Mouse (Mus musculus): ENCODE measurements around the gene Msi2. TPM values are rescaled to one million over a fixed set of nuclear protein-coding genes. Genes with fewer than 3 reads are reported as not detected.

The Msi2 gene
- total RNA-seq, 2 experiments from 2014 or later: 218 to 219 TPM

DNA sequence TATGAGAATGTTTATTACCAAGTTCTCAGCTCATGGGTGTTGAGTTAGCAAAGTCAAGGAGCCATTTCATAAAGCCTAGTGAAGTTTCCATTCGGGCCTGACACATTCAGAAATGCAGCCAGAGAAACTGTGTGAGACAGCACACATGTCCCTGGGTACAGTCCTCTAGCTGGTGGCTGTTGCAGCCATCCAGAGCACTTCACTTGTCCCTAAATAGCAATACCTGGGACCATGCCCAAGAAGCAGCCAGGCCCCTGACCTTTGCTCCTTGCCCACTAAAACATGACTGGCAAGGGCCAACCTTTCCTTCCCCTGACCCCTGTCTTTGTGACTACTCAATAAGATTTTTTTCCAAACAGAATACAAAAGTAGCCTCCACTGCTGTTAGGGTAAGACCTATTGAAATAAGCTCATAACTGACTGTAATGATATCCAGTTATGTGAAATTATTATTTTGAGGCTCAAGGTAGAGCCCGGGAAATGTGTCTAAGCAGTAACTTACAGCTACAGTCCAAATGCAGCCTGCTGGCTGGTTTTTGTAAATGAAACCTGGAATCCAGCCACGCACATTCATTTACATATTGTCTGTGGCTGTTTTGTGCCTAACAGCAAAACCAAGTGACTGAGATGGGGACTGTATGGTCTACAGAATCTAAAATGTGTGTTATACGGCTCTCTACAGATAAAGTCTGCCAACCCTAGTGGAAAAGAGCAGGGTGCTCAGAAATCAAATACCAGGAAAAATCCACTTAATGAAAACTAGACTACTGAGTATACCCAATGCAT, 143.5 kb downstream of the Msi2 start:
- DNase-seq: peak in 1 of 2 experiments; percentile 71
- intact Hi-C loops (cut with DNase I): no loop called here

GRCm38 (mm10) chr11:88573013-88573412, 145.3 kb downstream of the Msi2 start:
- intact Hi-C loops (cut with DNase I): no loop called here
- DNase-seq: no peak

GRCm38 (mm10) chr11:88572461-88572860, 145.9 kb downstream of the Msi2 start:
- intact Hi-C loops (cut with DNase I): no loop called here
- DNase-seq: no peak

- intact Hi-C loops (cut with DNase I): no loop called here
- peak in 1 of 2 experiments; percentile 63 for DNase-seq
These were observed 147.6 kb downstream of the Msi2 start for GRCm38 (mm10) chr11:88570715-88571202.

DNA sequence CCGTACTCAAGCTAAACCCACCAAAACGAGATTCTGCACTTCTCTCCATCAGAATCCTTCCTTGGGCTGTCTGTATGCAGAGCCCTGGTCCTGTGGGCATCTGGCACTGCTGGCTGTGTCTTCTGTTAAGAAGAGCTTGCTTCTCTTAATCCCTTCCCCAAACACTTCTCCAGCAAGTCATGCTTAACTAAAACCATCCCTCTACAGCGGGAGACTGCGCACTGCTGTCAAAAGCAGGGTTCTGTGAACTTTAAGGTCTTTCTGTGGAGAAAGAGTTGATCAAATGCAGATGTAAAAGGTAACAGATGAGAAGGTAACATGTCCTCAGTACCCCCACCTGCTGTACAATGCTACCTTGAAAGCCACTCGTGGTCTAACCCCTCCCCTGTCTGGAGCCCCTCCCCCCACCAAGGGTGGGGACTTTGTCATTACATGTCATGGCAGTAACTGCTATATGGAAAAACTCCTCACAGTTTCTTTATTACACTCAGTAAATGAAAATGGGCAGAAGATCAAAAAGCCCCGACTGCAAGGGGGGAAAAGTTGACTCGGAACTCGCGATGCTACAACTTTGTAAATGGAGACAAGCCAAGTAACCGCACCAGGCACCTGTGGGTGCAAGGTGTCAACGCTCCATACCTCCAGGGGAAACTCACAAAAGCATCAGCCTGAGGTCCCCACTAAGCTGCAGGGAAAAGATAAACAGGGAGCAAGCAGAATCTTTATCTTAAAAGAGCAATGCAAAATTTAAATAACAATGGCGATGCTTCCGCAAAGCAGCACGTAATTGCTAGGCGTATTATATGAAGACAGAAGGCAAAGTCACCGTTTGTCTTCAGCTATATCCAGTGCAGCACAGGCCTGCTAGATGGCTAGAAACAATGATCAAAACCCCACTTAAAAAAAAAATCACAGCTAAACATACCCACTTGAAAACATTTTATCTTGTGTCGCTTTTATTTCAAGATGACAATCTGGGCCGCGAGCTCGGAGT, 151.4 kb downstream of the Msi2 start:
- no peak for DNase-seq
- intact Hi-C loops (cut with DNase I): no loop called here

- DNase-seq: no peak
- intact Hi-C loops (cut with DNase I): no loop called here
These were observed 153.5 kb downstream of the Msi2 start for GRCm38 (mm10) chr11:88564810-88565209.

DNA sequence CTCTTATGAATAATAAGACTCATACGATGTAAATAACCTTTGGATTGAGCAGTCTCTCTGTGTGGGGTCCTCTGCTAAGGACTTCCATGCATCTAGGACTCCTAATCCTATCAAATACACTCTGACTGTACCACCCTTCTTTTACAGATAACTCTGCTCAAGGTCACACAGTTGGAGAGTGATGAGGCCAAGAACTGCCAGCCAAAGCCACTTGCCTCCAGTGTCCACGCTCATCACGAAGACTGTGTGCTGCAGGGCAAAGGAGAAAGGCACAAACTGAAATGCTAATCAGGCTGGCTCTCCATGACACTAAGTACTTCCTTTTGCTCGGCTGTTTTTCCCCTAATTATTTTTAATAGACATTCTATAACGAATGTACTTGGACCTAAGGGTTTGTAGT, 153.9 kb downstream of the Msi2 start:
- intact Hi-C loops (cut with DNase I): no loop called here
- DNase-seq: no peak

DNA sequence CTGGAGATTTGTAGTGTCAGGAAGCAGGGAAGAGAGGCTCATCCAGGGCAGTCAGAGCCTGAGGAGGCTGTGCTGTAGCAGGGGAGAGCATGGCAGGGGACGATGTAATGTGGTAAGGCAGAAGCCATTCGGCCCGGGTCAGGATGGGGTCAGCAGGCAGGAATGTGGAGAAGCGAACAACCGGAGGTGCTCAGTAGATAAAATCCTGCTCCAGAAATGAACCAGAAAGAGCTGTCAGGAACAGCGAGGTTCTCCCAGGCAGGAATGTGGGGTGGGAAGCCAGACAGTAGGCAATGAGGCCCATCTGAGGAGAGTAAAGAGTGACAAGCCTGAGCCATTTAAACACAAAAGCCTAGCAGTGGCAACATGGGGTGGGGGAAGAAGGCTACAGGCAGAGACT, 157.1 kb downstream of the Msi2 start:
- intact Hi-C loops (cut with DNase I): no loop called here
- no peak for DNase-seq

DNA sequence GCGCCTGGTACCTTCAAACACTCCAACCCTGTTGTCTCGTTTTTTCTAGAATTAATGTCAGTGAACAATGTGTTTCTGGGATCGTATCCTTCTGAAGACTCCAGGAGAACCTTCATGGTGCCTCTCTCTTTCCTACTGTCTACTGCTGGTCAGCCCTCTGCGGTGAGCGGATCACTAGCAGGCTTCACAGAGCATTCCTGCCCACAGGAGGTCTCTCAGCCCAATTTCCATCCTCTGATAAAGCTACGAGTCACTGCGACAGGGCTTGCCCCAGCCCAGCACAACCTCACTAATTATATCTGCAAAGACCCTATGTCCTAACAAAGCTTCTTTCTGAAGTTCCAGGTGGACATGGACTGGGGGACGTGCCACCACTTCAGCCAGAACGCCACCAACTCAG, 157.7 kb downstream of the Msi2 start:
- intact Hi-C loops (cut with DNase I): no loop called here
- DNase-seq: no peak

DNA sequence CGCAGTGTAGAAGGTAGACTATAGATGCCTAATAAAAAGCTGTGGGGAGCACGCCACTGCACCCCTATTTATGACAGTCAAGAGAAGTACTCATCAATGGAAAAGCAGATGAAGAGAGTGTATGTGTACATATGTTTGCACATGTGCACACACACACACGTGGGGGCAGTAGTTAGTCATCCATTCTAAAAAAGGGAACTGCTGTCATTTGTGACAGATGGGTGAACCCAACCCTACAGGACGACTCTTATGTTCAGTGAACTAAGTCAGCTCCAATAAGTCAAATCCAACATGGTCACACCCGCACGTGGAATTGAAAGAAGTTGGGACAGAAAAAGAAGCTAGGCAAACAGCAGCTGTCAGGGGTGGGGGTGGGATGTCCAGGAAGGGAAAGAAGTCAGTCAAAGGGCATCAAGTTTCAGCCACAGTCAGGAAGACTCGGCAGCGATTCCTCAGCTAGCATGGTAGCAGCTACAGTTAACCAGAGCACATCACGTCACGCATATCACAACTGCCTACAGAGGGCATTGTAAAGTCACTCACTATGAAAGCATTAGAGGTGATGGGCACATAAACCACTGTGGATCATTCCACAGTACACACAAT, 158.8 kb downstream of the Msi2 start:
- intact Hi-C loops (cut with DNase I): loop anchor here (5.0 to 10.0 kb wide), 2 partner anchors 265 to 307 kb away; partner anchors contain the start of gene Ccdc182
- DNase-seq: no peak

- intact Hi-C loops (cut with DNase I): loop anchor here (5.0 to 10.0 kb wide), 2 partner anchors 264 to 306 kb away; partner anchors contain the start of gene Ccdc182
- no peak for DNase-seq
These were observed 159.6 kb downstream of the Msi2 start for GRCm38 (mm10) chr11:88558731-88559130.

- intact Hi-C loops (cut with DNase I): loop anchor here (5.0 to 10.0 kb wide), 2 partner anchors 263 to 306 kb away; partner anchors contain the start of gene Ccdc182
- no peak for DNase-seq
These were observed 160.3 kb downstream of the Msi2 start for GRCm38 (mm10) chr11:88557828-88558580.

GRCm38 (mm10) chr11:88557116-88557768, 161.1 kb downstream of the Msi2 start:
- intact Hi-C loops (cut with DNase I): loop anchor here (5.0 to 10.0 kb wide), 2 partner anchors 262 to 305 kb away; partner anchors contain the start of gene Ccdc182
- no peak for DNase-seq

- DNase-seq: peak; percentile 72 to 75
- intact Hi-C loops (cut with DNase I): loop anchor here (1.0 to 10.0 kb wide), 3 partner anchors 162 to 304 kb away; partner anchors contain the start of genes Ccdc182 and Msi2
These were observed 162.3 kb downstream of the Msi2 start for GRCm38 (mm10) chr11:88555902-88556549.

DNA sequence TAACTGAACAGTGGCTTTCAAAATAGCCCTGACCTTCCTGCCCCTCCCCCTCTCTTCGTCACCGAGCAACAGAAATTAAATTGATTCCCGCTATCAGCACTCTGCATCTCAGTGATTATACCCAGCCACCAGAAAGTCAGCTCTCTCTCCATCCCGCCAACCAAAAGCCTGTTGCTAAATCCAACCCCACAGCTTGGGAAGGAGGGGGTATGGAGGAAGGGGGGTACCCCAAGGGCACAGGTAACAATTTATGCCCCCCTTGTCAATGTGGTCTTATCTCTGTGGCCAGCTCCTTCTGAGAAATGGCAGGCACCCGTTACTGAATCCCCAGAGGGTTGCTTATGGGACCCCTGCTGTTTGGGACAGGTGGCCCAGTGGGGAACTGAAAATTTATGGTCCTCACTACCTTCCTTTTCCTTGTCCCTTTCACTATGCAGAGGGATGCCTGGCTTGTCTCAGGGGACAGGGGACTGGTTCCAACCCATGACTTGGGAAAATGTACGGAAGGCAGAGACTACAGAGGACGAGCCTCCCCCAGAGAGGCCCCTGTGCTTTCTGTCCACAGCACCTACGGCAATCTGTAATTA, 163.0 kb downstream of the Msi2 start:
- intact Hi-C loops (cut with DNase I): loop anchor here (5.0 to 10.0 kb wide), 2 partner anchors 261 to 303 kb away; partner anchors contain the start of gene Ccdc182
- no peak for DNase-seq

DNA sequence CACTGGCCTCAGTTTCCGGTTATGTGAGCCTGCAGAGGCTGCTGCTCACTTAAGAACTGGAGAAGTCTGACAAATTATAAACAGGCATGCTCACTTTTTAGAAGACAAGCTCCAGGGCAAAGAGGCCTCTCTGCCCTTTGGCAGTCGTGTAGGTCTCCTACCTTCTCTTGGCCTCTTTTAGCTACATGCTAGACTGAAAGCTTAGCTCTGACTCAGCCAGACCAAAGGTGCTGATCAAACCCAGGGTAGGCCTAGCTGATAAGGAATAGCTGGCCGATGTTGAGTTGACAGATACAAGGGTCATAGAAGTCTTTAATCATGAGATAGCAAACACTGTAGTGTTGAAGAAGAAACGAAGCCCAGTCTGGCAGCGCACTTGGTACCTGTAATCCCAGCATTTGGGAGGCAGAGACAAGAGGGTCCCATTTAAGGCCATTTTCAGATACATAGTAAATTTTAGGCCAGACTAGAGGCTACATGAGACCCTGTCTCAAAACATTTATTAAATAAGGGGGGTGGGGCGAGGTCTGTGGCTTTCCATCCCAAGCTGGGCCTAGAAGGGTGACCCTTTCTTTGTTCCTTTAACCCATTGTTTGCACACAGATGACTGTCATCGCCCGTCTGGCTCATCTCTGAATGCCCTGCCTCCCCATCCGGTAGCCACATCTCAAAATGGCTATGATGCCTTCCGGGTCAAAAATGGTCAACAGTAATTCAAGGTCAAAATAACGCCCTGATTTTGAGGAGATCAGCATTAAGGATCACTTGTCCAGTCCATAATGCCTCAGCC, 164.6 kb downstream of the Msi2 start:
- intact Hi-C loops (cut with DNase I): loop anchor here (1.0 to 10.0 kb wide), 3 partner anchors 175 to 269 kb away; partner anchors contain the start of gene Ccdc182
- no peak for DNase-seq

DNA sequence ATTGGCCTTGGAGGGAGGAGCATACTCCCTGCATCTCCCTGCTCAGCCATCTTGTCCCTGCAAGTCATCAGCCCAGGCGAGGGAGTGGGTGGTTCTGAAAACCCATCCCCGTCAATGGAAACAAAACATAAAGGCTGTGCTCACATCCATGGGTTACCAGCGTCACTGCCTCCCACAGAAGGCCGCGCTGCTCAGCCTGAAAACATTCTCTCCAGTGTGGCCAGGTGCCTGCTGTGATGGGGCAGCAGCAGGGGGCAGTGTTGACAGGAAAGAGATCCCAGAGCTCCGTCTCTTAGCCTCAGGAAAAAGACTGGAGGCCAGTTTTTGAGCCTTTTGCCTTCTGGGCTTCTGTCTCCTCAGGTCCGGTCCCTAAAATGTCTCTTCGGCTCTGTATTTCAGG, 165.3 kb downstream of the Msi2 start:
- intact Hi-C loops (cut with DNase I): loop anchor here (1.0 to 10.0 kb wide), 3 partner anchors 175 to 269 kb away; partner anchors contain the start of gene Ccdc182
- peak; percentile 87 for DNase-seq

All from heart, postnatal 10 days (tissue).